Mouse (Mus musculus) spleen, adult 2 months (tissue): ENCODE results near the gene 4930404H24Rik.
"Not testable (repeated sequence)": the region's sequence is repeated elsewhere in the genome, so short reads cannot be mapped to it uniquely, and the experiment has no call there.

Experiments used
- CTCF ChIP-seq: fragments of 200-500 bp; IDR thresholded peaks from 2 replicates; pipeline ENCODE4 v1.5.1; 2011; ENCODE audit warnings: mild to moderate bottlenecking, inconsistent platforms; ENCODE audit not compliant: insufficient read depth, insufficient read length, insufficient replicate concordance; ENCODE audit errors: extremely low read depth
- POLR2A ChIP-seq: fragments of 200-500 bp; IDR thresholded peaks from 2 replicates; pipeline ENCODE4 v1.6.1; 2011; ENCODE audit warnings: low read depth, low read length, inconsistent platforms

- TF ChIP-seq CTCF, POLR2A: not testable (repeated sequence)
Measured at GRCm38 (mm10) chr2:153495391-153495790, 2.8 kb downstream of the 4930404H24Rik start.
